Mouse (Mus musculus): Measurements from ENCODE around the gene Lrch4. TPM values are rescaled to one million over a fixed set of nuclear protein-coding genes. Genes with fewer than 3 reads are reported as not detected.
"Not testable (repeated sequence)": the region's sequence is repeated elsewhere in the genome, so short reads cannot be mapped to it uniquely, and the experiment has no call there.

Lrch4 gene
- polyA plus RNA-seq, 1 experiment from 2014 or later: 16.0 TPM

DNA sequence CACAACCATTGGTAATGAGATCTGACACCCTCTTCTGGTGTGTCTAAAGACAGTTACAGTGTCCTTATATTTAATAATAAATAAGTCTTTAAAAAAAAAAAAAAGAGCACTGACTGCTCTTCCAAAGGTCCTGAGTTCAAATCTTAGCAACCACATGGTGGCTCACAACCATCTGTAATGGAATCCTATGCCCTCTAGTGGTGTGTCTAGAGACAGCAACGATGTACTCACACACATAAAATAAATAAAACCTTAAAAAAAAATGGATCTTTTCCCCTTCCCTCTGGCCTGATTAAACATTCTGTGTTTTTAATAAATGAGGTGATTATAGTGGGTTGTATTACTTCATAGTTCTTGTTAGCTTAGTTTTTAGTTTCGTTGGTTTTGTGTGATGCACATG is 14.0 kb upstream of the Lrch4 start:
- H3K27ac ChIP-seq (replicated peaks); H3K9ac ChIP-seq (replicated peaks); H3K9me3 ChIP-seq (replicated peaks); ATAC-seq (ENCODE audit: low FRiP score); H3K4me3 ChIP-seq (replicated peaks); H3K4me2 ChIP-seq; H3K36me3 ChIP-seq; H3K4me1 ChIP-seq; H3K27me3 ChIP-seq (replicated peaks): not testable (repeated sequence)
- 90% methylated on average over 2 of the region's 2 CpGs for WGBS

DNA sequence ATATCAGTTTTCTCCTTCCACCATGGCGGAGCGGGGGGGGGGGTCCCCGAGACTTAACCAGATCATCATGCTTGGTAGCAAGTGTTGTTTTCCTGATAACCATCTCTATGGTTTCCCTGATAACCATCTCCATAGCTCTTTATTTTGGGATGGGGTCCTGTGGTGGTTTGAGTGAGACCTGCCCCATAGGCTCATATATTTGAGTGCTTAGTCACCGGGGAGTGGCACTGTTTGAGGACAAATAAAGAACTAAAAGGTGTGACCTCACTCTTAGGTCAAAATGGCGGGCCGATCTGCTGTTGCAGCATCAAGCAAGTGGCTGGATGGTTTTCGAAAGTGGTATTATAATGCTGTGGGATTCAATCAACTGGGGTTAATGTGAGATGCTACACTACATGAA is 13.6 kb upstream of the Lrch4 start:
- H3K9ac ChIP-seq (replicated peaks): no peak overlapping the region
- 90% methylated on average over 7 of the region's 7 CpGs for WGBS

DNA sequence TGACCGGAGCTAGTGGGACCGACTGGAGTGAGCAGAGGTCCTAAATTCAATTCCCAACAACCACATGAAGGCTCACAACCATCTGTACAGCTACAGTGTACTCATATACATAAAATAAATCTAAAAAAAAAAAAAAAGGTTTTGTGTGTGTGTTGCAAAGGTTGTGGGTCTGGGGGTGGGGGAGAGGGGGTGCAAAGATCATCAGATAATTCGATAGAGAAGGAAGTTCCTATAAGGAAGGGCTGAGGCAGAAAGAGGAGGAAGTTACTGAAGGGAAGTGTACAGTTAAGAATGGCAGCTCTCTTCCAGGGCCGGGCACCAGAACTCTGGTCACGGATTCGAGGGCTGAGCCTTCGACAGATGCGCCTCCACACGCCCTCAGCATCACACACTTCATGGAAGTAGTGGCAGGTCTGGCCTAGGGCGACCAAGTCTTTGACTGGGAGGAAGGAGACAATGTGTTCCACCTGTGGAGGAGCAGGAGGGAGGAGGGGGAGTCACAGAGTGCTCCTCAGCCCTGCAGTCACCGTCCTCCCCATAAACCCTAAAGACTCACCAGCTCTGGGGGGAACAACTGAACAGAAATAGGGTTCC is 4.9 kb upstream of the Lrch4 start:
- Histone ChIP-seq H3K27ac (replicated peaks) (no peak overlapping the region), H3K9ac (replicated peaks) (no peak overlapping the region), H3K36me3 (no peaks in the 10 kb centered on the region), H3K4me3 (replicated peaks) (no peak overlapping the region), H3K4me1 (peaks cover 6% of the 10 kb centered on the region), H3K9me3 (replicated peaks) (no peaks in the 10 kb centered on the region), H3K4me2 (no peak overlapping the region), H3K27me3 (replicated peaks) (no peaks in the 10 kb centered on the region)
- 89% methylated on average over 11 of the region's 11 CpGs for WGBS
- ATAC-seq (ENCODE audit: low FRiP score): no peak

More for the DNA sequence above, 13.6 kb upstream of the Lrch4 start:
- H3K4me2 ChIP-seq: no peak overlapping the region
- H3K4me1 ChIP-seq: 0 out of 2 replicates have a peak, but pooled peaks cover 6% of the 10 kb centered on the region
- H3K27me3 ChIP-seq (replicated peaks): no peaks in the 10 kb centered on the region
- H3K27ac ChIP-seq (replicated peaks): no peak overlapping the region
- H3K4me3 ChIP-seq (replicated peaks): no peak overlapping the region
- no peaks in the 10 kb centered on the region for H3K9me3 ChIP-seq (replicated peaks)
- no peaks in the 10 kb centered on the region for H3K36me3 ChIP-seq
- no peak for ATAC-seq (ENCODE audit: low FRiP score)

DNA sequence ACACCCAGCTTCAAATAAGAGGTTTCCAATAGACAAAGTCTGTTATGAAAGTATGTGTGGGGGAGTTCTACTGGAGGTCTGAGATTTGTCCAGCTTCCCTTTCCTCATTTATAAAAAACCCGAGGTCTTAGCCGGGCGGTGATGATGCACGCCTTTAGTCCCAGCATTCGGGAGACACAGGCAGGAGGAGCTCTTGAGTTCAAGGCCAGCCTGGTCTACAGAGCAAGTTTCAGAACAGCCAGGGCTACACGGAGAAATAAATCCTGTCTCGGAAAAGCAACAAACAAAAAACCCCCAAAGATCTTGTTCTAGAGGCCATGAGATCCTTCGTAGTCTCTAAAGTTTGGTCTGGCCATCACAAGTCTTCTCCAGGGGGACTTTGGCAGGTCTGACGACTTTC is 930 bp upstream of the Lrch4 start:
- Histone ChIP-seq H3K4me1 (peaks cover 39% of the 10 kb centered on the region), H3K27ac (replicated peaks) (peak overlapping the region; percentile 91), H3K9ac (replicated peaks) (peak overlapping the region; percentile 67), H3K9me3 (replicated peaks) (no peaks in the 10 kb centered on the region), H3K4me2 (peak overlapping the region; percentile 74), H3K4me3 (replicated peaks) (peak overlapping the region; percentile 59), H3K27me3 (replicated peaks) (no peaks in the 10 kb centered on the region), H3K36me3 (no peaks in the 10 kb centered on the region)
- ATAC-seq (ENCODE audit: low FRiP score): no peak
- WGBS: 5% methylated on average over 9 of the region's 9 CpGs

DNA sequence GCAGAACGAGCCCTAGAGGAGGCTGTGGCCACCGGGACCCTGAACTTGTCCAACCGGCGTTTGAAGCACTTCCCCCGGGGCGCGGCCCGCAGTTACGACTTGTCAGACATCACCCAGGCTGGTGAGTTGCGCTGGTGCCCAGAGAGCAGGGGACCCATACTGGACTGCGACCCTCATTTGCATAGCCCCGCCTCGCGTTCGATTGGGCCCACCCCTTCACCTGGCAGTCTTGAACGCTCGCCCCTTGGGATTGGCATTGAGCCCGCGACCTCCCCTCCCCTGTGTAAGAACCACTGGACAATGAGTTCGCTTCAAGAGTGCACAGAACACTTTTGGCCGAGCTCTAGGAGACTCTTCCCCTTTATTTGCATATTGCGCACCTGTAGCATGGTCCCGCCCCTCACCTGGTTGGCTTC is 393 bp downstream of the Lrch4 start:
- Histone ChIP-seq H3K27me3 (replicated peaks) (no peaks in the 10 kb centered on the region), H3K4me3 (replicated peaks) (peak overlapping the region; percentile 99), H3K9me3 (replicated peaks) (no peaks in the 10 kb centered on the region), H3K36me3 (peaks cover 12% of the 10 kb centered on the region; the same call in 1 of the 2 replicates), H3K9ac (replicated peaks) (peak overlapping the region; percentile 89), H3K4me1 (peaks cover 43% of the 10 kb centered on the region), H3K4me2 (peak overlapping the region; percentile 96), H3K27ac (replicated peaks) (peak overlapping the region; percentile 92)
- ATAC-seq (ENCODE audit: low FRiP score): peak; percentile 20; the same call in 1 of the 2 replicates
- WGBS: under 1% methylated on average over 23 of the region's 23 CpGs

DNA sequence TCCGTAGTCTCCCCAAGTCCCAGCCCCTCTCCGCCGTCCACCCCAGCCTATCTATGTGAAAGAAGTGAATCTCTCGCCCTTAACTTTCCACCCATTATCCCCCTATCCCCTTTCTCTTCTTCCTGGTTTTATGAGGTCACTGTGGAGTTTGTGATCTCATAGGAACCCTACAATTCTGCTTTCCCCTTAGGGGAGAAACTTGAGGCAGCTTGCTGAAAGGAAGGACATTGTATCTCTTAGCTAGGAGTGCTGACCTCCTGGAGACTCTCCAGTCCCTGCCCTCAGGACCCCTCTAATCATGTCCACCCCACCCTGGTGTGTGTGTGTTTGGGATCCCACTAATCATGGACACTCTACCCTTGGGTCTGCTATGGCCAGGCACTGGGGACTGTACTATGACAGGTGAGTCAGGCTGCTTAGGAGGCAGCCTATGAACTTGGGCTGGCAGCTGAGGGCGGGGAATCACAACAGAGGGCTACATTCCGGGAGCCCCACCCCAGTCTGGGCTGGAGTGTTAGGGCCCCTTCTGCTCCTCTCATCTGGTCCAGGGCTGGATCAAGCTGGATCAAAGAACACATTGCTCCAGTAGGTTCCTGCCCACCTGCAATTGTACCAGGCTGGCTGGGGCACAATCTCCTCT is 1.1 kb downstream of the Lrch4 start:
- Histone ChIP-seq H3K27me3 (replicated peaks) (no peaks in the 10 kb centered on the region), H3K9ac (replicated peaks) (peak overlapping the region; percentile 89), H3K4me3 (replicated peaks) (peak overlapping the region; percentile 99), H3K4me1 (peaks cover 43% of the 10 kb centered on the region), H3K27ac (replicated peaks) (peak overlapping the region; percentile 92), H3K36me3 (peaks cover 12% of the 10 kb centered on the region; the same call in 1 of the 2 replicates), H3K4me2 (peak overlapping the region; percentile 96), H3K9me3 (replicated peaks) (no peaks in the 10 kb centered on the region)
- no peak for ATAC-seq (ENCODE audit: low FRiP score)
- WGBS: 29% methylated on average over 6 of the region's 6 CpGs

DNA sequence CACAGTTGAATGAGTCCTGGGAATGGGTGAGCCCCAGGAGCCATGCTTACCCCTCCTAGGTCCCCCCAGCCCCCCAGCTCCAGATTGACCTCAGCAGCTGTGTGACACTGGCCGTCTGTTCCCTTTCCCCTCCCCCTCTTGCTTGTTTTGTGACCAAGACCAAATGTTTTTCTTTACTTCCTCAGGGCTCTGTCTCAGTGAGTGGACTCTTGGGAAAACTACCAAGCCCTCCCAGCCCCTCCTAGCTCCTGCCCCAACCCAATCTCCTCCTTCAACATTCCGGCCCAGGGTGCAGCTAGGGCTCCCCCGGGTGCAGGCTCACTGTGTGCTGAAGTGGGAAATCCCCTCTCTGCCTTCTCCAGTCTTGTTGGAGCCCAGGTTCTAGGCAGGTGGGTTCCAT is 1.7 kb downstream of the Lrch4 start:
- Histone ChIP-seq H3K4me2 (peak overlapping the region; percentile 96), H3K36me3 (peaks cover 17% of the 10 kb centered on the region), H3K4me3 (replicated peaks) (peak overlapping the region; percentile 99), H3K27me3 (replicated peaks) (no peaks in the 10 kb centered on the region), H3K9ac (replicated peaks) (peak overlapping the region; percentile 89), H3K4me1 (peaks cover 43% of the 10 kb centered on the region), H3K9me3 (replicated peaks) (no peaks in the 10 kb centered on the region), H3K27ac (replicated peaks) (peak overlapping the region; percentile 60; the same call in 1 of the 2 replicates)
- 33% methylated on average over 3 of the region's 3 CpGs for WGBS
- ATAC-seq (ENCODE audit: low FRiP score): no peak

DNA sequence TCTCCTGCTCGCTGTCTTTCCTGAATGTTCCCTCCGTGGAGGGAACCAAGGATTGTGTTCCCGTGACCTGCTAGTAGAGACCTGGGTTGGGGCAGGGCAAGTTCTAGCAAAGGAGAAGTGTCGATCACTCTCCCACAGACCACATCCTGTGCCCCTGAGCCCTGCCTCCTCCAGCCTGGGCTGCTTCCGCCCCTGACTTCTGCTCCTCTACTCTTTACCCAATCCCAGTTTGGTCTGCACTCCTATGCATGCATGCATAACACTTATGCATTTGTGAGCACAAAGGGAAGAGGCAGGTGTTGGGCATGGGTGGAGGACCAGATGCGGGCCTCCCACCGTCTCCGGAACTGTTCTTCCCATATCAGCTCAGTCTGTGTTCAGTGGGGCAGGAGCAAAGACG is 2.2 kb downstream of the Lrch4 start:
- no peaks in the 10 kb centered on the region for H3K9me3 ChIP-seq (replicated peaks)
- peak overlapping the region; percentile 28; the same call in 1 of the 2 replicates for H3K9ac ChIP-seq (replicated peaks)
- H3K27me3 ChIP-seq (replicated peaks): no peaks in the 10 kb centered on the region
- H3K4me3 ChIP-seq (replicated peaks): no peak overlapping the region; the same call in 1 of the 2 replicates
- WGBS: 63% methylated on average over 9 of the region's 9 CpGs
- H3K27ac ChIP-seq (replicated peaks): peak overlapping the region; percentile 38; the same call in 1 of the 2 replicates
- ATAC-seq (ENCODE audit: low FRiP score): no peak
- H3K4me1 ChIP-seq: peaks cover 43% of the 10 kb centered on the region
- peaks cover 23% of the 10 kb centered on the region for H3K36me3 ChIP-seq
- peak overlapping the region; percentile 96 for H3K4me2 ChIP-seq

DNA sequence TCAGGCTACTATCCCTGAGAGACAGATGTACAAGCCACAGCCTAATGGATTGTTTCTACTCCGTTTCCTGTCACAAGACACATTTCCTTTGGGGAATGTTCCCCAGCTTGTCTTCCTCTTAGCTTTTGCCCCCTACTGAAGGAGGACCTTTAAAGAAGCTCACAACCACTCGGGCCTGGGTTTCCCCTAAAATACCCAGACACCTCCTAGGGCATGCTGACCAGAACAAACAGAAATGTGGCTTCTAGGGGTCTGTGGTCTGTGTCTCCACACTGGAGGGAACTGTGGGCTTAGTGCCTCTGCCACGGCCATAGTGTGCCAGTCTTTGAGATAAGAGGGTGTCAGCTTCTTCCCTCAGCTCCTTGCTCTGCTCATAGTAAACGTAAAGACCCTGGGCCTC is 2.7 kb downstream of the Lrch4 start:
- H3K27me3 ChIP-seq (replicated peaks): no peaks in the 10 kb centered on the region
- no peaks in the 10 kb centered on the region for H3K9me3 ChIP-seq (replicated peaks)
- no peak overlapping the region for H3K4me3 ChIP-seq (replicated peaks)
- peak overlapping the region; percentile 17; the same call in 1 of the 2 replicates for H3K9ac ChIP-seq (replicated peaks)
- H3K4me1 ChIP-seq: peaks cover 43% of the 10 kb centered on the region
- peak overlapping the region; percentile 96 for H3K4me2 ChIP-seq
- ATAC-seq (ENCODE audit: low FRiP score): no peak
- peaks cover 26% of the 10 kb centered on the region for H3K36me3 ChIP-seq
- peak overlapping the region; percentile 41; the same call in 1 of the 2 replicates for H3K27ac ChIP-seq (replicated peaks)
- WGBS: 69% methylated on average over 4 of the region's 4 CpGs

DNA sequence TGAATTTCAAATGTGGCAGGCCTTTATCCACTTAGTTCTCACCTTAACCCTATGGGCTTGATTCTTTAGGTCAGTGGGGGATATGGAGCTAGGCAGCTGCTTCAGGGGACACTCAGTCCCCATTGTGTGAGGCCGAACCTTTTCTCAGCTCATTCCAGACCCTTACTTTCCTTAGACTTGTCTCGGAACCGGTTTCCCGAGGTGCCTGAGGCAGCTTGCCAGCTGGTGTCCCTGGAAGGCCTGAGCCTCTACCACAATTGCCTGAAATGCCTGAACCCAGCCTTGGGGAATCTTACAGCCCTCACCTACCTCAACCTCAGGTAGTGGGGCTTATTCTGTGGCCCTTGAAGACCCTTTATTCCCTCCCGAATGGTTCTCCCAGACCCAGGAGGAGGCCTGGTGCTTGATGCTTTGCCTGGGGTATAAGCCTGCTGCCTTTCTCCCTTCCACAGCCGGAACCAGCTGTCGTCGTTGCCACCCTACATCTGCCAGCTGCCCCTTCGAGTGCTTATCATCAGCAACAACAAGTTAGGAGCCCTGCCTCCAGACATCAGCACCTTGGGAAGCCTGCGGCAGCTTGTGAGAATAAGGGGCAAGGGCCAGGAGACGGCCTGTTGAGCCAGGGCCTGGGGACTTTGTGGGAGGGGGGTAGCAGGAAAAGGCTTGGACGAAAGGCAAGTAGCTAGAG is 4.6 kb downstream of the Lrch4 start:
- 82% methylated on average over 12 of the region's 12 CpGs for WGBS
- Histone ChIP-seq H3K9ac (replicated peaks) (no peak overlapping the region; the same call in 1 of the 2 replicates), H3K4me3 (replicated peaks) (no peak overlapping the region), H3K4me2 (no peak overlapping the region), H3K4me1 (peaks cover 37% of the 10 kb centered on the region), H3K9me3 (replicated peaks) (no peaks in the 10 kb centered on the region), H3K27me3 (replicated peaks) (no peaks in the 10 kb centered on the region), H3K36me3 (peaks cover 46% of the 10 kb centered on the region), H3K27ac (replicated peaks) (no peak overlapping the region)
- no peak for ATAC-seq (ENCODE audit: low FRiP score)

DNA sequence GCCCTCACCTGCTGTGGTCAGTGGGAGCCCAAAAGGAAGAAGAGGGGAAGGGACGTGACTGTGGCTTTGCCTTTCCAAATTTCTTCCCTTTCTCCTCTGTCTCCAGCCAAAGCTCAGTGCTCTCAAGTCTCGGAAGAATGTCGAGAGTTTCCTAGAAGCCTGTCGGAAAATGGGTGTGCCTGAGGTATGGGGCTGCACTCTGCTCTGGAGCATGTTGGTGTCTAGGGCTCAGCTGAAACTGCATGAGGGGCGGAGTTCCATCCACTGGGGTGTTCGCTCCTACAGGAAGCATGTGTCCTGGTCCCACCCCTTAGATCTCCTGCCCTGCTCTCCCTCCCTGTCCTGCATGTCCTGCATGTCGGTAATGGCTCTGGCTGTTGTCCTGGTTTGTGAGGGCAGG is 10.6 kb downstream of the Lrch4 start:
- Histone ChIP-seq H3K27me3 (replicated peaks) (peaks cover 14% of the 10 kb centered on the region; the same call in 1 of the 2 replicates), H3K9ac (replicated peaks) (no peak overlapping the region), H3K4me1 (no peaks in the 10 kb centered on the region), H3K27ac (replicated peaks) (no peak overlapping the region), H3K4me2 (no peak overlapping the region), H3K4me3 (replicated peaks) (no peak overlapping the region), H3K9me3 (replicated peaks) (no peaks in the 10 kb centered on the region), H3K36me3 (peaks cover 73% of the 10 kb centered on the region)
- WGBS: 91% methylated on average over 7 of the region's 7 CpGs
- no peak for ATAC-seq (ENCODE audit: low FRiP score)

Data from neural tube, embryonic 15.5 days (tissue).